Mouse (Mus musculus): ENCODE results near the gene Cdca5.

Cdca5 gene

DNA sequence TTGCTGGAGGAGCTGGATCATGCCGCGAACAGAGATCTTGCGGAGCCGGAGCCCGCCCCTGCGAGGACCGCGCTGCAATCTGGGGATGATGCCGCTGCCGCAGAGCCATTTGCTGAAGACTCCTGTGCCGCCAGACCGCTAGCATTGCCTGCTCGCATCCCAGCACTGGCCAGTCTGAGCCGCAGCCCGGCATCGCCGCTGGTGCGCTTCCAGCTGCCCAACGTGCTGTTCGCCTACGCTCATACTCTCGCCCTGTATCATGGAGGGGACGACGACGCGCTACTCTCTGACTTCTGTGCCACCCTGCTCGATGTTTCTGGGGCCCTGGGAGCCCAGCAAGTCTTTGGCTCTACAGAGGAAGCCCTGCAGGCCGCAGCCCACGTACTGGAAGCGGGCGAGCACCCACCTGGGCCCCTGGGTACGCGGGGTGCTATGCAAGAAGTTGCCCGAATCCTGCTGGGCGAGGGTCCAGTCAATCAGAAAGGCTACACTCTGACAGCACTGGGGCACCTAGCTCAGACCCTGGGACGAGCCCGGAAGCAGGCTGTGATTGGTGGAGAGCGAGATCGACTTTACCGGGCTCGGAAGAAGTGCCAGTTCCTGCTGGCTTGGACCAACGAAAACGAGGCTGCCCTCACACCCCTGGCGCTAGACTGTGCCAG is 23.0 kb upstream of the Cdca5 start:
- no peak for DNase-seq (ENCODE audit: low spot score)

GRCm38 (mm10) chr19:6062418-6062817 is 22.4 kb upstream of the Cdca5 start:
- DNase-seq (ENCODE audit: low spot score), result no peak

DNA sequence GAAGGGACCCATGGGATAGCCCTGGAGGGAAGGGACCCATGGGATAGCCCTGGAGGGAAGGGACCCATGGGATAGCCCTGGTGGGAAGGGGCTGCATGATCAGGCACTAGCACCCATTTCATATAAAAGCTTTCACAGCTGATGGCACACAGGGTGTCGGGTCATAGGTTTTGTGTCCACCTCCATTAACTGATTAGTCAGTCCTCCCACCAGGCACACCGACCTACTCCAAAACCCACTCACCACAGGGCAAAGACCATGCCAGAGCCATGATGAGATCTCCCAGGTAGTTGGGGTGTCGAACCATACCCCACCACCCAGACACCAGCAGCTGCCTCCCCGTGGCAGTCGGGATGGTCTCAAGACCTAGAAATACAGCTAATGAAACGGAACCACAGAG is 21.7 kb upstream of the Cdca5 start:
- no peak for DNase-seq (ENCODE audit: low spot score)

- DNase-seq (ENCODE audit: low spot score), result no peak
Observed at GRCm38 (mm10) chr19:6066571-6066970, 18.2 kb upstream of the Cdca5 start.

GRCm38 (mm10) chr19:6067011-6067723 is 17.6 kb upstream of the Cdca5 start:
- peak; percentile 79 for DNase-seq (ENCODE audit: low spot score)

GRCm38 (mm10) chr19:6067724-6068415 is 16.9 kb upstream of the Cdca5 start, which contains the start of gene Tm7sf2:
Gene Tm7sf2, minus strand, starts transcription at chr19:6068373.
- peak; percentile 77 for DNase-seq (ENCODE audit: low spot score)

GRCm38 (mm10) chr19:6068951-6069350 is 15.8 kb upstream of the Cdca5 start:
- no peak for DNase-seq (ENCODE audit: low spot score)

GRCm38 (mm10) chr19:6069851-6070250 is 14.9 kb upstream of the Cdca5 start:
- DNase-seq (ENCODE audit: low spot score), result no peak

GRCm38 (mm10) chr19:6070571-6071250 is 14.1 kb upstream of the Cdca5 start:
- DNase-seq (ENCODE audit: low spot score), result no peak

DNA sequence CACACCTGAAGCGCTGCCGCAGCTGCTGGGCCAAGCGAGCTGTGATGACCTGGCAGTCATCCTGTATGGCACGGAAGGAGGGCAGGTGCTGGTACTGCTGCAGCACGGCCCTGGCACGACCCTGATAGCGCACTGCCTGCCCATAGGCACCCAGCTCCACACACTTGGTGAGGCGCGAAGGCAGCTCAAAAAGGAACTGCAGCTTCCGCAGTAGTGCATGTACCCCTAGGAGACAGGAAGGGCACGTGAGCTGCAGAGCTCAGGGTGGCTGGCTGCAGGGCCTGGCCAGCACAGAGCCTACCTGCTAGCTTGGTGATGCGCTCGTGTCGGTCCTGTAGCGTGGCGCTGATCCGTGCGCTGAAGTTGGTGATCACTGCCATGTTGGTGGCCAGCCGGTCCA is 13.5 kb upstream of the Cdca5 start:
- DNase-seq (ENCODE audit: low spot score), result no peak

DNA sequence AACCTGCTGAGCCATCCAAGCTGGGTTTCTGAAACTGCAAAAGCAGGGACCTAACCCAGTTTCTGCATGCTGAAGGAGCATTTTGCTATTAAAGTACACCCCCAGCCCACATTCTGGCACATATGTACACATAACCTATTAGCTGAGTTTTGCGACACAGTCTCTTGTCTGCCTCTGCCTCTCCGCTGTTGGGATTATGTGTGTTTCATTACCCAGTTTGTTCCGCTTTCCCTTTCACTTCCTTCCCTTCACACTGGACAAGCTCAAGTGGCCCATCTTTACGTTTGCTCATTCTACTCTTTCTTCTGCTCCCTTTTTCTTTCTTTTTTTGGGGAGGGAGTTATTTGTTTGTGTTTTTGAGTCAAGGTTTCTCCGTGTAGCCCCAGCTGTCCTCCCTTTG is 10.9 kb upstream of the Cdca5 start:
- no peak for DNase-seq (ENCODE audit: low spot score)

DNA sequence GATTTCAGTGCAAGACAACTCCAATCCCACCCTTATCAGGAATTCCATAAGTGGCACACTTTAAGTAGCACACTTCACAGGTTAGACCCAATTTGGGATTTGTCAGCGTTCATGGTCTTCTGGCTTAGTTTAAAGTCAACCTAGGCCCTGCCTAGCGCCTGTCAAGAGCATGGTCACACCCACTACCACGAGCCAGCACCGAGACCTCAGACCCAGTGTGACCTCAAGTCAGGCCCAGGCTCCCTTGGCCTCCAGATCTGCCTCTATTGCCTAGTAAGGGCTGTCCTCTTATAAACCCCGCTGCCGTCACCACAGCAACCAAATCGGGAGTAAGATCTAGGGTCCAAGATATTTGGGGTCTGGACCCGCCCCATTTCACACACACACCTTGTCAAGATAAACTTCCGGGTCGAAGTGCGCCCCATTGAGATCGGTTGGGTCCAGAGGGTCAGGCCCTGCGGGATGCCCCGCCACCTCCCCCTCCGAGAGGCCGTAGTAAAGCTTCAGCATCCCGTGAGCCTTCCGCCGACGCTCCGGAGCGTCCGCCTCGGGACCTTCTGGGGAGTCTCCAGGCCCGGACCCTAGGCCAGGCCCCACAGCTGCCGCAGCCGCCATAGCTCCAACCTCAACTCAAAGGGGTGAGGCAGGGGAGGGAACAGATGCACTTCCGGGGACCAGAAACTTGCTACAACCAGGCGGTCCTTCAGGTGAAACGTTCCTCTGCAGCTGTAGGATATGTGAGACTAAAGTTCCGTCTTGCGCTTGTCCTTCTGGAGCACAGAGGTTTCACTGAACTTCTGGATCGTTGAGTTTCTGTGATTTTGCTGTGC is 8.0 kb upstream of the Cdca5 start, which contains the start of gene Vps51:
TSS of gene Vps51 (minus strand) at position 668 of the 830 bp plus-strand sequence.
- peak; percentile 76 for DNase-seq (ENCODE audit: low spot score)

- DNase-seq (ENCODE audit: low spot score), result no peak
Observed at GRCm38 (mm10) chr19:6079983-6080480, 4.8 kb upstream of the Cdca5 start, which contains the start of gene Tmem262. Gene Tmem262, plus strand, starts transcription at chr19:6080033.

- no peak for DNase-seq (ENCODE audit: low spot score)
Observed at GRCm38 (mm10) chr19:6082156-6082555, 2.6 kb upstream of the Cdca5 start, which contains the start of gene Gm28374. Gene Gm28374, minus strand, starts transcription at chr19:6082256.

DNA sequence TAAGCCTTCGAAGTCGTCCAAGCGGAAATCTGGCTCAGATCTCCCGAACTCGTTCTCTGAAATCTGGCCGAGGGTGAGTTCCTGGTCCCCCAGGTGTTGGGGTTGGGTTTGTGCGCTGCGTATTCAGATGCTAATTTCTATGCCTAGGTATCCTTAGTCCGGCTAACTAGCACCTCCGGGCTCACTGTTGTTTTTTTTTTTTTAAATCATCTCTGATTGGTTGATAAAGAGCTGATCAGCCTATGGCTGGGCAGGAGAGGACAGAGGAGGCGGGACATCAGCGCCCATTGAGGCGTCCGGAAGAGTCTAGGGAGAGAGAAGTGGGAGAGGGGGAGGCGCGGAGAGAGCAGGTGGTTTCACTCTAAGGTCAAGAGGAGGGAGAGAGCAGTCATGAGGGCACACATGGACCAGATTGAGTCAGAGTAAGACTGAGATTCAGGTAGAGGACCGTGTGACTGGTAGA is 665 bp downstream of the Cdca5 start:
- DNase-seq (ENCODE audit: low spot score), result no peak

- no peak for DNase-seq (ENCODE audit: low spot score)
Observed at GRCm38 (mm10) chr19:6088841-6089240, 4.1 kb downstream of the Cdca5 start.

DNA sequence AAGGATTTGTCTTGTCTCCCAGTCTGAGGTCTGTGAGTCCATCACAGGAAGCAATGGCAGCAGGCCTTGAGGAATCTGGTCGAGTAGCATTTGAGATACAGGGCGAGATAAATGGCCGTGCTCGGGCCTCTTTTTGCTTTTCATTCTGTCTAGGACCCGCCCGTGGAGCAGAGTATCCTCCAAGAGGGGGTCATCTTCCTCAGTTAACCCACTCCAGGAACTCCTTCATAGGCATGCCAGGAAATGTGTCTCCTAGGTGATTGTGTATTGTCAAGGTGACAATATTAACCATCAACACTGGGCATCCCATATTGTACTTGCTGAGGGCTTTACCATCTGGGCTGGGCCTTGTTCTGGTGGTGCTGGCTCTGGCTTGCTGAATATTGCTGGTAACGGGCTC is 9.3 kb downstream of the Cdca5 start, which contains the start of gene AC131692.1:
TSS of gene AC131692.1 (plus strand) at position 301 of the 400 bp plus-strand sequence.
- DNase-seq (ENCODE audit: low spot score), result no peak

DNA sequence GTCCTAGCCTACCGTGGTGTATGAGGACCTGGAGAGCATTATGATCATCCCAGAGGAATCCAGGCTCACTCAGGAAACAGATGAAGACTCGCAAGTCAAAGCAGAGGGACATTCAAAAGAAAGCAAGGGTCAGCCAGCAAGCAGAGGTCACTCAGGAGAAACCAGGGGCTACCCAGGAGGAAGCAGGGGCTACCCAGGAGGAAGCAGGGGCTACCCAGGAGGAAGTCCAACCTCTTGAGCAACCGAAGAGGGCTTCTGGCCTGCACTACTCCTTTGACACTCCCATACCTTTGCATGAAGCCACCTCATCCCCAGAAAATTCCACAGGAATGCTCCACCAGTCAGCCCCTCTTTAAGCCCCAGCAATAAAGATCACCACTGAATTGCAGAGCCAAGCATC is 13.1 kb downstream of the Cdca5 start:
- no peak for DNase-seq (ENCODE audit: low spot score)

- DNase-seq (ENCODE audit: low spot score), result no peak
Observed at GRCm38 (mm10) chr19:6101186-6101585, 16.4 kb downstream of the Cdca5 start.

- DNase-seq (ENCODE audit: low spot score), result no peak
Observed at GRCm38 (mm10) chr19:6102169-6102853, 17.5 kb downstream of the Cdca5 start.

Measured in left cerebral cortex, adult 11 months (tissue).